Mouse (Mus musculus) T-helper 17 cell (primary cell): ENCODE results near the gene Gm20532.
"Not testable (repeated sequence)": the region's sequence is repeated elsewhere in the genome, so short reads cannot be mapped to it uniquely, and the experiment has no call there.

Experiments used
- in situ Hi-C, 2 experiments: fragments of 300-600 bp; cut with MboI, MseI; formaldehyde crosslinking; loops; 1 replicate in 1 of 2; 2 replicates in 1 of 2; pipeline ENCODE4 v1.15.1; 2025; ENCODE audit warnings: high pct_unique_total_duplicates in 2 of 2

Gene Gm20532

GRCm38 (mm10) chr2:26641006-26641647, 54.7 kb downstream of the Gm20532 start:
- in situ Hi-C loops = loop anchor here (5.0 kb wide), 2 partner anchors 261 to 396 kb away; partner anchors contain the start of gene Surf6 (in 1 of the 2)

- in situ Hi-C loops = loop anchor here (5.0 kb wide), 2 partner anchors 258 to 393 kb away; partner anchors contain the start of gene Surf6 (in 1 of the 2)
Measured at GRCm38 (mm10) chr2:26643942-26644341, 57.5 kb downstream of the Gm20532 start.

GRCm38 (mm10) chr2:26646643-26647293, 60.3 kb downstream of the Gm20532 start:
- in situ Hi-C loops = no loop called here

- in situ Hi-C loops = loop anchor here in 1 of 2 experiments (5.0 kb wide), 1 partner anchor 243 kb away; no protein-coding TSS in a partner anchor
Measured at GRCm38 (mm10) chr2:26654687-26655086, 68.2 kb downstream of the Gm20532 start.

- in situ Hi-C loops = no loop called here
Measured at GRCm38 (mm10) chr2:26657426-26657825, 71.0 kb downstream of the Gm20532 start.

- in situ Hi-C loops = no loop called here
Measured at GRCm38 (mm10) chr2:26661143-26661752, 74.8 kb downstream of the Gm20532 start.

GRCm38 (mm10) chr2:26661768-26662508, 75.5 kb downstream of the Gm20532 start:
- in situ Hi-C loops = no loop called here

GRCm38 (mm10) chr2:26662509-26662882, 76.1 kb downstream of the Gm20532 start:
- in situ Hi-C loops = no loop called here

- in situ Hi-C loops = no loop called here
Measured at GRCm38 (mm10) chr2:26663112-26663511, 76.7 kb downstream of the Gm20532 start.

- in situ Hi-C loops = not testable (repeated sequence)
Measured at GRCm38 (mm10) chr2:26663551-26663950, 77.1 kb downstream of the Gm20532 start.

GRCm38 (mm10) chr2:26668746-26669145, 82.3 kb downstream of the Gm20532 start:
- in situ Hi-C loops = no loop called here

GRCm38 (mm10) chr2:26671182-26671581, 84.7 kb downstream of the Gm20532 start, which contains the start of gene Lcn4:
TSS of gene Lcn4 (minus strand) at chr2:26671282.
- in situ Hi-C loops = loop anchor here in 1 of 2 experiments (5.0 kb wide), 1 partner anchor 66 kb away; no protein-coding TSS in a partner anchor
